Mouse (Mus musculus): ENCODE results near the gene Tmed10. TPM values are rescaled to one million over a fixed set of nuclear protein-coding genes. Genes with fewer than 3 reads are reported as not detected.

The Tmed10 gene
- polyA plus RNA-seq, 1 experiment from 2014 or later, result 271 TPM

DNA sequence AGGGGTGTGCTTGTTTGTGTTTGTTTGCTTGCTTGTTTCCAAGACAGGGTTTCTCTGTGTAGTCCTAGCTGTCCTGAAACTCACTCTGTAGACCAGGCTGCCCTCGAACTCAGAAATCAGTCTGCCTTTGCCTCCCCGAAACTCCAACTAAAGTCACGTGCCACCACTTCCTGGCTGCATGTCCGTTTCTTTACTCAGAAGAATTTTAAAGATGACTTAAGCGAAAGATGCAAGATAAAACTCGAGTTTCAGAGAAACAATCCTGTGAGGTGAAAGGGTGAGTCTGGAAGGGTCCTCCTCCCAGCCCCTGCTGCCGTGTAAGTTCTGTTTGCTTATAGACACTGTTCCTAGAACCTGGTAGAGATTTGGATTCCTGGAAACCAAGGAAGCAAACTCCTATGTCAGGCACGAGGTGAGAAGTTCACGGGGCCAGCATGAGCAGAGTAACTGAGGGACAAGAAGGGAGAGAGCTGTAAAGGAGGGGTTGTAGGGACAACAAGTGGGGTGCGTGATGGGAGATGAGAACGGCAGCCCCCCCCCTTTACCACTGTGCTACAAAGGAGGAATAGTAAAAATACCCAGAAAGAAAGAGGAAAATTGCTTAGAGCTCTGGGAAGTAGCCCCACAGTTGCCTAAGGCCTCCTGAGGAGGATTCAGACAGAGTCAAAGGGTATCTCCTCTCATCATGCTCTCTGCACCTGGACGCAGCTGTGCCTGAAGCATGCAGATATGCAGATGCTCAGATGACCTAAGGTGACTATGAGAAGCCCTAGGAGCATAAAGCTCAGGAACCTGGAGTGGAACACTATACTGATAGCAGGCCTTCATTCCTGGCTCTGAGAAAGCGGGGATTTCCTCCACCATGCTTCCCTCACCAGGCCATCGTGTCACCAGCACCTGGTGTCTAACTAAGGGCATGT lies 8.4 kb upstream of the Tmed10 start:
- Histone ChIP-seq H3K27ac (ENCODE audit: low read depth, low read length) (no peak overlapping the region), H3K9me3 (ENCODE audit: control insufficient read depth, low read length) (no peaks in the 10 kb centered on the region), H3K27me3 (replicated peaks; ENCODE audit: control insufficient read depth, insufficient read depth, low read length) (peaks cover 13% of the 10 kb centered on the region), H3K4me3 (ENCODE audit: low read depth, low read length) (no peak overlapping the region), H3K36me3 (ENCODE audit: control insufficient read depth, insufficient read depth, low read length) (no peaks in the 10 kb centered on the region), H3K4me2 (no peak overlapping the region; the same call in 1 of the 2 replicates), H3K9ac (ENCODE audit: low read depth, low read length) (no peak overlapping the region), H3K4me1 (replicated peaks; ENCODE audit: control insufficient read depth, insufficient read depth, low read length) (0 out of 2 replicates have a peak, but pooled peaks cover 2% of the 10 kb centered on the region)
- ATAC-seq (replicated peaks; ENCODE audit: low FRiP score) (no peak), DNase-seq (ENCODE audit: low spot score) (no peak)
- 59% methylated on average over 14 of the region's 14 CpGs for WGBS

DNA sequence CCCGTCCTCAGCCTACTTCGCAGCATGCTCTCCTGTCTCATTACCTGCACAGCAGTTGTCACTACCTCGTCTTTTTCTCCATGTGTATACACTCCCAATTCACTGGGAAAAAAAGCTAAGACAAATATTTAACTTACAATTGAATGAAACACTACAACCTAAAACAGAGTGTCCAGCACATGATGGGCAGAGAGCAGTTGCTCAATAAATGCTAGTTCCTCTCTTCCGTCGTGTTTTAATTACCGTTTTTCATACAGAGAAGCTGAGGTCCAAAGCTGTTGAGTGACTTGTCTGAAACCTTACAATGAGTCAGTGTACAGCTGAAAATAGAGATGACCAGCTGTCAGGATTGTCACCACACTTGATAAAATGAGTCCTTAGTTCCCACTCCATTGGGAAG lies 6.9 kb upstream of the Tmed10 start:
- Histone ChIP-seq H3K4me2 (no peak overlapping the region), H3K9me3 (ENCODE audit: control insufficient read depth, low read length) (no peaks in the 10 kb centered on the region), H3K27ac (ENCODE audit: low read depth, low read length) (no peak overlapping the region), H3K36me3 (ENCODE audit: control insufficient read depth, insufficient read depth, low read length) (no peaks in the 10 kb centered on the region), H3K4me1 (replicated peaks; ENCODE audit: control insufficient read depth, insufficient read depth, low read length) (0 out of 2 replicates have a peak, but pooled peaks cover 2% of the 10 kb centered on the region), H3K4me3 (ENCODE audit: low read depth, low read length) (no peak overlapping the region), H3K27me3 (replicated peaks; ENCODE audit: control insufficient read depth, insufficient read depth, low read length) (peaks cover 7% of the 10 kb centered on the region), H3K9ac (ENCODE audit: low read depth, low read length) (no peak overlapping the region)
- 79% methylated on average over 6 of the region's 6 CpGs for WGBS
- DNase-seq (ENCODE audit: low spot score), result no peak
- no peak for ATAC-seq (replicated peaks; ENCODE audit: low FRiP score)

DNA sequence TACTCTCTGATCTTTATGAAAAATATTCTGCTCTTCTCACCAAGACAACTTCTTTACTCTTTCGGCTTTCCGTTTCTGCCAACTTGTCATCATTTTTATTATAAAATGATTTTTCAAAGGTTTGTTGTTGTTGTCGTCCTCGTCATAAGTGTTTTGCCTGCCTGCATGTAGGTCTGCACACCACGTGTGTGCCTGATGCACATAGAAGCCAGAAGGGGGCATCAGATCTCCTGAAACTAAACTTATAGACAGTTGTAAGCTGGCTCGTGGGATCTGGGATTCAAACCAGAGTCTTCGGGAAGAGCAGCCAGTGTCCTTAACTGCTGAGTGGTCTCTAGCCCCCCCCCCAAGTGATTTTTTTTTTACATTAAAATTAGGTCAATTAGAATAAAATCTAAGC lies 6.3 kb upstream of the Tmed10 start:
- Histone ChIP-seq H3K9me3 (ENCODE audit: control insufficient read depth, low read length) (no peaks in the 10 kb centered on the region), H3K27ac (ENCODE audit: low read depth, low read length) (no peak overlapping the region), H3K27me3 (replicated peaks; ENCODE audit: control insufficient read depth, insufficient read depth, low read length) (peaks cover 7% of the 10 kb centered on the region), H3K4me1 (replicated peaks; ENCODE audit: control insufficient read depth, insufficient read depth, low read length) (0 out of 2 replicates have a peak, but pooled peaks cover 2% of the 10 kb centered on the region), H3K4me2 (no peak overlapping the region), H3K9ac (ENCODE audit: low read depth, low read length) (no peak overlapping the region), H3K4me3 (ENCODE audit: low read depth, low read length) (no peak overlapping the region), H3K36me3 (ENCODE audit: control insufficient read depth, insufficient read depth, low read length) (no peaks in the 10 kb centered on the region)
- DNase-seq (ENCODE audit: low spot score) (no peak), ATAC-seq (replicated peaks; ENCODE audit: low FRiP score) (no peak)
- 72% methylated on average over 7 of the region's 7 CpGs for WGBS

GRCm38 (mm10) chr12:85380308-85380707 lies 5.7 kb upstream of the Tmed10 start:
- Histone ChIP-seq H3K27ac (ENCODE audit: low read depth, low read length) (no peak overlapping the region), H3K4me2 (no peak overlapping the region), H3K4me3 (ENCODE audit: low read depth, low read length) (no peak overlapping the region), H3K36me3 (ENCODE audit: control insufficient read depth, insufficient read depth, low read length) (no peaks in the 10 kb centered on the region), H3K27me3 (replicated peaks; ENCODE audit: control insufficient read depth, insufficient read depth, low read length) (peaks cover under 1% of the 10 kb centered on the region), H3K4me1 (replicated peaks; ENCODE audit: control insufficient read depth, insufficient read depth, low read length) (0 out of 2 replicates have a peak, but pooled peaks cover 2% of the 10 kb centered on the region), H3K9me3 (ENCODE audit: control insufficient read depth, low read length) (no peaks in the 10 kb centered on the region), H3K9ac (ENCODE audit: low read depth, low read length) (no peak overlapping the region)
- no peak for ATAC-seq (replicated peaks; ENCODE audit: low FRiP score)
- 40% methylated on average over 1 of the region's 1 CpGs for WGBS
- DNase-seq (ENCODE audit: low spot score), result no peak

- H3K4me3 ChIP-seq (ENCODE audit: low read depth, low read length), result no peak overlapping the region
- H3K9me3 ChIP-seq (ENCODE audit: control insufficient read depth, low read length), result no peaks in the 10 kb centered on the region
- ATAC-seq (replicated peaks; ENCODE audit: low FRiP score) (no peak), DNase-seq (ENCODE audit: low spot score) (no peak)
- no peak overlapping the region for H3K4me2 ChIP-seq
- peaks cover 2% of the 10 kb centered on the region; the same call in 1 of the 2 replicates for H3K4me1 ChIP-seq (replicated peaks; ENCODE audit: control insufficient read depth, insufficient read depth, low read length)
- H3K27ac ChIP-seq (ENCODE audit: low read depth, low read length), result no peak overlapping the region
- 77% methylated on average over 2 of the region's 2 CpGs for WGBS
- H3K36me3 ChIP-seq (ENCODE audit: control insufficient read depth, insufficient read depth, low read length), result no peaks in the 10 kb centered on the region
- H3K27me3 ChIP-seq (replicated peaks; ENCODE audit: control insufficient read depth, insufficient read depth, low read length), result no peaks in the 10 kb centered on the region
- no peak overlapping the region for H3K9ac ChIP-seq (ENCODE audit: low read depth, low read length)
Observed at GRCm38 (mm10) chr12:85378271-85378670, 3.6 kb upstream of the Tmed10 start.

DNA sequence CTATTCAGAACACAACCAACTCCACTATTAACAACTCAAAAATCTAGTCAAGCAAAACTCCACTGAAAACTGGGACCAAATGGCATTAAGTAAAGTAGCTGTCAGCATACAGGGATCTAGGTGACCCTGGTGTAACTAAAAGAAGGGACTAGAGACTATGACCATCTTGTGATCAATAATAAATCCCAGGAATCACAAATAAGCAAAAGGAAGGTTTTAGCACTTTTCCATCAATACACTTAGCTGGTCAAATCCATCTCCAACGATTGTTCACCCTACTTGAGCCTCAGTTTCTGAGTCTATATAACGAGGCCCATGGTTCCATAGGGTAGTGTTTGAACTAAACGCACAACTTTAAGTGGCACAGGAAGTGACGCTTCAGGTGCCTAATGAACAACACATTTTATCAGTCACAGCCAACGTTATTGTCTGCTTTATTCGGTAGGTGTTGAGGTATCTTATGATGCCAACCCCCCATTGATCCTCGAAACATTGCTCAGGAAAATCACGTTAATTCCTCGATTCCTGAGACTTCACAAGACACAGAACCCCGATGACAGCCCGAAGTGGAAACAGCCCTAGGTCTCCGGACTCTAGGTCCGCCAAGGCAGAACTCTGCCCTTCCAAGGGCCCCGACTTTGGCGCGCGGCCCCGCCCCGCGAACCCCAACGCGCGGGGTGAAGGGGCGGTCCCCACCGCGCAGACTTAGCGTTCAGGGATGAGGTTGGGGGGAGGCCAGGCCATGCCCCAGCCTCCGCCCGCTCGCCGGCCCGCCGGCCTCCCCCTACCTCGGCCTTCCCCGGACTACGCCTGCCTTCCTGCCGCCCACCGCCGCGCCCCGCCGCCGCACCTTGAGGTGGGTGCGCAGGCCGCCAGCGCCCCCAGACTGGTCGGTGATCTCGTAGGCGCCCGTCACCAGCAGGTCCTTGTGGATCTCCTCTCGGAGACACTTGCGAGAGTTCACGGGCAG lies 771 bp downstream of the Tmed10 start:
- Histone ChIP-seq H3K27me3 (replicated peaks; ENCODE audit: control insufficient read depth, insufficient read depth, low read length) (no peaks in the 10 kb centered on the region), H3K27ac (ENCODE audit: low read depth, low read length) (peak overlapping the region; percentile 79), H3K9ac (ENCODE audit: low read depth, low read length) (peak overlapping the region; percentile 88), H3K4me2 (peak overlapping the region; percentile 89), H3K9me3 (ENCODE audit: control insufficient read depth, low read length) (no peaks in the 10 kb centered on the region), H3K4me1 (replicated peaks; ENCODE audit: control insufficient read depth, insufficient read depth, low read length) (peaks cover 16% of the 10 kb centered on the region), H3K36me3 (ENCODE audit: control insufficient read depth, insufficient read depth, low read length) (no peaks in the 10 kb centered on the region), H3K4me3 (ENCODE audit: low read depth, low read length) (peak overlapping the region; percentile 73)
- under 1% methylated on average over 41 of the region's 53 CpGs for WGBS
- ATAC-seq (replicated peaks; ENCODE audit: low FRiP score) (peak; percentile 87), DNase-seq (ENCODE audit: low spot score) (peak; percentile 67)

- peak overlapping the region; percentile 89 for H3K4me2 ChIP-seq
- no peak overlapping the region for H3K4me3 ChIP-seq (ENCODE audit: low read depth, low read length)
- H3K36me3 ChIP-seq (ENCODE audit: control insufficient read depth, insufficient read depth, low read length), result peaks cover 2% of the 10 kb centered on the region; the same call in 1 of the 2 replicates
- WGBS, result 54% methylated on average over 8 of the region's 8 CpGs
- ATAC-seq (replicated peaks; ENCODE audit: low FRiP score) (no peak), DNase-seq (ENCODE audit: low spot score) (no peak)
- no peaks in the 10 kb centered on the region for H3K9me3 ChIP-seq (ENCODE audit: control insufficient read depth, low read length)
- H3K9ac ChIP-seq (ENCODE audit: low read depth, low read length), result no peak overlapping the region; the same call in 1 of the 2 replicates
- H3K27me3 ChIP-seq (replicated peaks; ENCODE audit: control insufficient read depth, insufficient read depth, low read length), result no peaks in the 10 kb centered on the region
- H3K4me1 ChIP-seq (replicated peaks; ENCODE audit: control insufficient read depth, insufficient read depth, low read length), result peaks cover 16% of the 10 kb centered on the region
- H3K27ac ChIP-seq (ENCODE audit: low read depth, low read length), result no peak overlapping the region
Observed at GRCm38 (mm10) chr12:85372068-85372665, 2.5 kb downstream of the Tmed10 start.

DNA sequence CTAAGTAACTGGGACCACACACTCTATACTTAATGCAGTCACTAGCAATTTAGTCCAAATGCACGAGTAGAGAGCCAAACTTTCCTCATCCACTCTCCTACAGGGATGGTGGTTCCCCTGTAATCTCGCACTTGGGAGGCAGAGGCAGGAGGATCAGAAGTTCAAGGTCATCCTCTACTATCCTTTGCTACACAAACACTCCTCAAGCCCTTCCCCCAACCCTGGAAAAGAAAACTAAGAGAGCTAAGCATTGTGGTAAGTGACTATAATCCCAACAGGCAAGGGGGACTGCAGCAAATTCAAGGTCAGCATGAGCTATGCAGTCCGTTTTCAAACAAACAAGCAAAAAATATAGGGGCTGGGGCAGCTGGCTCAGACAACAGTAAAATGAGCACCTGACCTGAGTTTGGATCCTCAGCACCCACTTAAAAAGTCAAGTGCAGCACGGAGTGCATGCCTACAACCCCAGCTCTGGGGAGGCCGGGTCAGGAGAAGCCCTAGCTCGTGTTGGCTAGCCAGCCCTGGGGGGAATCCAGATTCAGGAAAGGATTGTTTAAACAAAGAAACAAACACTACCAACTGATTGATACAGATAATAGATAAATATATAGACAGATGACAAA lies 6.1 kb downstream of the Tmed10 start:
- WGBS, result 73% methylated on average over 6 of the region's 6 CpGs
- ATAC-seq (replicated peaks; ENCODE audit: low FRiP score), result no peak
- H3K4me1 ChIP-seq (replicated peaks; ENCODE audit: control insufficient read depth, insufficient read depth, low read length), result peaks cover 19% of the 10 kb centered on the region

More for the DNA sequence above, 6.1 kb downstream of the Tmed10 start:
- DNase-seq (ENCODE audit: low spot score), result no peak
- H3K9me3 ChIP-seq (ENCODE audit: control insufficient read depth, low read length), result no peaks in the 10 kb centered on the region
- H3K9ac ChIP-seq (ENCODE audit: low read depth, low read length), result no peak overlapping the region
- no peak overlapping the region for H3K27ac ChIP-seq (ENCODE audit: low read depth, low read length)
- no peak overlapping the region for H3K4me2 ChIP-seq
- peaks cover 2% of the 10 kb centered on the region; the same call in 1 of the 2 replicates for H3K36me3 ChIP-seq (ENCODE audit: control insufficient read depth, insufficient read depth, low read length)
- no peak overlapping the region for H3K4me3 ChIP-seq (ENCODE audit: low read depth, low read length)
- no peaks in the 10 kb centered on the region for H3K27me3 ChIP-seq (replicated peaks; ENCODE audit: control insufficient read depth, insufficient read depth, low read length)
